Mouse (Mus musculus): ENCODE results near the gene Grm3.

Gene Grm3

GRCm38 (mm10) chr5:9724956-9725600 lies at the start of gene Grm3:
Grm3 (minus strand) TSS chr5:9725170.
- no peak for DNase-seq (ENCODE audit: low spot score)

GRCm38 (mm10) chr5:9755751-9756150 lies 30.8 kb upstream of the Grm3 start:
- DNase-seq (ENCODE audit: low spot score), result no peak

- DNase-seq (ENCODE audit: low spot score), result no peak
Observed at GRCm38 (mm10) chr5:9748184-9748583, 23.2 kb upstream of the Grm3 start.

- DNase-seq (ENCODE audit: low spot score), result no peak
Observed at GRCm38 (mm10) chr5:9744120-9744519, 19.1 kb upstream of the Grm3 start.

- no peak for DNase-seq (ENCODE audit: low spot score)
Observed at GRCm38 (mm10) chr5:9725601-9726268, 765 bp upstream of the Grm3 start.

GRCm38 (mm10) chr5:9724287-9724955 lies 549 bp downstream of the Grm3 start:
- DNase-seq (ENCODE audit: low spot score), result no peak

- DNase-seq (ENCODE audit: low spot score), result no peak
Observed at GRCm38 (mm10) chr5:9721136-9721535, 3.8 kb downstream of the Grm3 start.

- no peak for DNase-seq (ENCODE audit: low spot score)
Observed at GRCm38 (mm10) chr5:9716295-9716694, 8.7 kb downstream of the Grm3 start.

GRCm38 (mm10) chr5:9707096-9707495 lies 17.9 kb downstream of the Grm3 start:
- DNase-seq (ENCODE audit: low spot score), result no peak

GRCm38 (mm10) chr5:9703385-9704009 lies 21.5 kb downstream of the Grm3 start:
- no peak for DNase-seq (ENCODE audit: low spot score)

GRCm38 (mm10) chr5:9702656-9703384 lies 22.1 kb downstream of the Grm3 start:
- DNase-seq (ENCODE audit: low spot score), result no peak

GRCm38 (mm10) chr5:9692333-9692732 lies 32.6 kb downstream of the Grm3 start:
- DNase-seq (ENCODE audit: low spot score), result no peak

- no peak for DNase-seq (ENCODE audit: low spot score)
Observed at GRCm38 (mm10) chr5:9690599-9691242, 34.2 kb downstream of the Grm3 start.

GRCm38 (mm10) chr5:9690192-9690591 lies 34.8 kb downstream of the Grm3 start:
- DNase-seq (ENCODE audit: low spot score), result no peak

- no peak for DNase-seq (ENCODE audit: low spot score)
Observed at GRCm38 (mm10) chr5:9683204-9683603, 41.8 kb downstream of the Grm3 start.

- no peak for DNase-seq (ENCODE audit: low spot score)
Observed at GRCm38 (mm10) chr5:9669002-9669401, 56.0 kb downstream of the Grm3 start.

GRCm38 (mm10) chr5:9663416-9663815 lies 61.6 kb downstream of the Grm3 start:
- DNase-seq (ENCODE audit: low spot score), result no peak

GRCm38 (mm10) chr5:9661870-9662589 lies 62.9 kb downstream of the Grm3 start:
- DNase-seq (ENCODE audit: low spot score), result no peak

GRCm38 (mm10) chr5:9638612-9639011 lies 86.4 kb downstream of the Grm3 start:
- DNase-seq (ENCODE audit: low spot score), result no peak

GRCm38 (mm10) chr5:9627220-9627619 lies 97.8 kb downstream of the Grm3 start:
- no peak for DNase-seq (ENCODE audit: low spot score)

- DNase-seq (ENCODE audit: low spot score), result no peak
Observed at GRCm38 (mm10) chr5:9624396-9624795, 100.6 kb downstream of the Grm3 start.

Measured in MN1 (cell line).